Comparison of ENCODE assay signal across 1 mouse cellular context in the genomic region with DNA sequence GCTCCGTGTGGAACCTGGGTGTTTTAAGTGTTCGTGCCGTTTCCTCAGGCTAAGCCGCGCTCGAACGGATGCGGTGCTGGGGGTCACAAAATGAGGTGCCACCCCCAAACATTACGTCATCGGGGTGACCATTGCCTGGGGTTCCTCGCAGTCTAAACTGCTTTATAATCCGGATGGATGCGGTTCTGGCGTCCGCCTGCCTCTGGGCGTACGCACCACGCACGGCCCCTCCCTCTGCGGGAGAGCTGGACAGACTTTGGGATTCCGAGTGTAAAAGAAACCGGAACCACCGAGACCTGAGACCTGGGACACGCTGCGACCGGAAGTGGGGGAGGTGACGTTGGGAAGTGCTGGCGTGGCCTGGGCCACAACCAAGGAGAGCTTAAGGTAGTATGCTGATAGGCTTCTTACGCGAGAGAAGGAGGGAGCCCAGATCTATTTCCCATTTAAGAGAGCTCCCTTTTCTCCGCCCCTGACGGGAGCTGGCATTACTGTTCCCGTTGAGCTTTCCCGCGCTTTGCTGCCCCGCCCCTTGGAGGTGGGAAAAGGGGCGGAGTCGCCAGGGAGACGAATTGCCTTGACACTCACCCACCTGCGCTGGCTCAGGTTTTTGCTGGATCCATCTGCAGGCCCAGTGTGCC.
TF ChIP-seq lines count a peak whose summit lies in the region.

No protein-coding gene starts in this region.

TF ChIP-seq in CH12.LX, 34 proteins besides CTCF, POLR2A, EP300 and RAD21 (continued from another document):
- no peak for TF ChIP-seq RCOR1 (conservative IDR thresholded peaks at IDR 0.05; ENCODE audit: low read depth, low read length)
- TF ChIP-seq CHD1 (IDR thresholded peaks at IDR 0.05; ENCODE audit: low read depth, low read length) = no peak
- peak; percentile 86; the same call in 1 of the 2 replicates for TF ChIP-seq MXI1 (IDR thresholded peaks at IDR 0.05; ENCODE audit: low read depth, low read length)
- TF ChIP-seq IRF4 (IDR thresholded peaks at IDR 0.05; ENCODE audit: low read depth, low read length) = peak; percentile 82
- peak; percentile 81 for TF ChIP-seq TBP (conservative IDR thresholded peaks at IDR 0.05; ENCODE audit: low read depth, low read length)
- 0 out of 2 replicates have a peak, but pooled peaks have one; percentile 55 for TF ChIP-seq KAT2A (IDR thresholded peaks at IDR 0.05; ENCODE audit: insufficient replicate concordance, low read length)
- no peak for TF ChIP-seq ZC3H11A (IDR thresholded peaks at IDR 0.05; ENCODE audit: low read depth, low read length)
- no peak for TF ChIP-seq UBTF (IDR thresholded peaks at IDR 0.05; ENCODE audit: low read depth, low read length)
- peak; percentile 46 for TF ChIP-seq ETS1 (conservative IDR thresholded peaks at IDR 0.05; ENCODE audit: low read depth, low read length)
- TF ChIP-seq TCF12 (IDR thresholded peaks at IDR 0.05; ENCODE audit: low read depth, low read length) = peak; percentile 72
- TF ChIP-seq MAZ (IDR thresholded peaks at IDR 0.05; ENCODE audit: low read depth, low read length) = no peak
- no peak for TF ChIP-seq ZMIZ1 (IDR thresholded peaks at IDR 0.05; ENCODE audit: low read depth, low read length)
- TF ChIP-seq MEF2A (IDR thresholded peaks at IDR 0.05; ENCODE audit: borderline replicate concordance, low read depth, low read length) = 0 out of 2 replicates have a peak, but pooled peaks have one; percentile 42
- TF ChIP-seq USF1 (IDR thresholded peaks at IDR 0.05; ENCODE audit: low read depth, low read length) = no peak
- peak; percentile 90 for TF ChIP-seq ELF1 (IDR thresholded peaks at IDR 0.05; ENCODE audit: low read depth, low read length)
- peak; percentile 67 for TF ChIP-seq CHD2 (IDR thresholded peaks at IDR 0.05; ENCODE audit: low read length)
- peak; percentile 85 for TF ChIP-seq MYC (IDR thresholded peaks at IDR 0.05; ENCODE audit: low read depth, low read length)
- no peak for TF ChIP-seq NRF1 (IDR thresholded peaks at IDR 0.05; ENCODE audit: low read depth, low read length)
- TF ChIP-seq ZKSCAN1 (IDR thresholded peaks at IDR 0.05; ENCODE audit: borderline replicate concordance, low read depth, low read length) = no peak
- TF ChIP-seq MAX (IDR thresholded peaks at IDR 0.05; ENCODE audit: low read length) = peak; percentile 84
- peak; percentile 97 for TF ChIP-seq E2F4 (IDR thresholded peaks at IDR 0.05; ENCODE audit: insufficient replicate concordance, low read depth, low read length)
- peak; percentile 13 for TF ChIP-seq NELFE (IDR thresholded peaks at IDR 0.05; ENCODE audit: low read depth, low read length)
- TF ChIP-seq HCFC1 (IDR thresholded peaks at IDR 0.05; ENCODE audit: low read depth, low read length) = peak; percentile 70
- TF ChIP-seq JUN (IDR thresholded peaks at IDR 0.05; ENCODE audit: insufficient read depth, low read depth, low read length) = peak; percentile 49; the same call in 1 of the 2 replicates
- peak; percentile 86; the same call in 1 of the 2 replicates for TF ChIP-seq SIN3A (IDR thresholded peaks at IDR 0.05; ENCODE audit: low read length)
- no peak; the same call in 1 of the 2 replicates for TF ChIP-seq ZNF384 (IDR thresholded peaks at IDR 0.05; ENCODE audit: low read depth, low read length)
- TF ChIP-seq BHLHE40 (IDR thresholded peaks at IDR 0.05; ENCODE audit: low read depth, low read length) = peak; percentile 6; the same call in 1 of the 2 replicates
- no peak for TF ChIP-seq PAX5 (IDR thresholded peaks at IDR 0.05; ENCODE audit: low read length)
- no peak; the same call in 1 of the 2 replicates for TF ChIP-seq MAFK (IDR thresholded peaks at IDR 0.05; ENCODE audit: insufficient replicate concordance, low read length)
- peak; percentile 54; the same call in 1 of the 2 replicates for TF ChIP-seq POLR2AphosphoS2 (IDR thresholded peaks at IDR 0.05; ENCODE audit: low read depth, low read length)
- TF ChIP-seq USF2 (conservative IDR thresholded peaks at IDR 0.05; ENCODE audit: low read depth, low read length) = no peak; the same call in 1 of the 2 replicates
